Mouse (Mus musculus) hindbrain, embryonic 14.5 days (tissue): ENCODE data around the gene Gsta4. TPM values are rescaled to one million over a fixed set of nuclear protein-coding genes. Genes with fewer than 3 reads are reported as not detected.
A peak's percentile ranks its signal among the peaks of the same experiment; 100 is the strongest.

Experiments
- ATAC-seq: fragments of 200-750 bp; cut with Nextera tagmentation; 2 replicates; pipeline ENCODE4 v1.8.0; 2017; ENCODE audit warnings: moderate number of reproducible peaks, mild to moderate bottlenecking, moderate TSS enrichment, moderate library complexity; ENCODE audit not compliant: low FRiP score
- DNase-seq: peaks from one replicate; pipeline ENCODE4 v3.0.0-alpha.2; 2015; ENCODE audit warnings: low spot score
- H3K27ac ChIP-seq: fragments of 300-500 bp; sonication (generic); 2 replicates; pipeline ENCODE4 v1.5.1; 2014; ENCODE audit warnings: mild to moderate bottlenecking, moderate library complexity
- H3K27me3 ChIP-seq: fragments of 300-500 bp; sonication (generic); 2 replicates; pipeline ENCODE4 v1.6.1; 2014; ENCODE audit warnings: mild to moderate bottlenecking, low read length, mixed read lengths; ENCODE audit not compliant: control insufficient read depth, insufficient read depth
- H3K36me3 ChIP-seq: fragments of 300-500 bp; sonication (generic); replicated peaks from 2 replicates; pipeline ENCODE4 v1.6.1; 2014; ENCODE audit not compliant: control insufficient read depth, insufficient read depth
- H3K4me1 ChIP-seq: fragments of 300-500 bp; sonication (generic); replicated peaks from 2 replicates; pipeline ENCODE4 v1.6.1; 2014; ENCODE audit warnings: antibody characterized with exemption, low read length, mixed read lengths; ENCODE audit not compliant: control insufficient read depth, insufficient read depth
- H3K4me2 ChIP-seq: fragments of 300-500 bp; sonication (generic); replicated peaks from 2 replicates; pipeline ENCODE4 v1.6.1; 2014; ENCODE audit warnings: mild to moderate bottlenecking, moderate library complexity
- H3K4me3 ChIP-seq: fragments of 300-500 bp; sonication (generic); replicated peaks from 2 replicates; pipeline ENCODE4 v1.5.1; 2014; ENCODE audit warnings: mild to moderate bottlenecking, low read length
- H3K9ac ChIP-seq: fragments of 300-500 bp; sonication (generic); 2 replicates; pipeline ENCODE4 v1.6.1; 2014
- H3K9me3 ChIP-seq: fragments of 300-500 bp; sonication (generic); 2 replicates; pipeline ENCODE4 v1.6.1; 2016; ENCODE audit warnings: low read length; ENCODE audit not compliant: control insufficient read depth
- WGBS: fragments of 180-500 bp; shearing (Covaris S2); extraction: QIAGEN DNeasy Blood & Tissue Kit; methylation state at CpG from one replicate; pipeline ENCODE4 v1.1.7; 2014; 5-methylcytosine and 5-hydroxymethylcytosine counted together
- polyA plus RNA-seq: library from polyadenylated mRNA; unstranded; fragments of >200 nt; fragmentation: Nextera tagmentation; extraction: Ambion mirVana; gene quantifications from 2 replicates; pipeline ENCODE4 v1.2.1, GENCODE M21; 2014

The Gsta4 gene
- polyA plus RNA-seq, 1 experiment from 2014 or later: 31.3 TPM

DNA sequence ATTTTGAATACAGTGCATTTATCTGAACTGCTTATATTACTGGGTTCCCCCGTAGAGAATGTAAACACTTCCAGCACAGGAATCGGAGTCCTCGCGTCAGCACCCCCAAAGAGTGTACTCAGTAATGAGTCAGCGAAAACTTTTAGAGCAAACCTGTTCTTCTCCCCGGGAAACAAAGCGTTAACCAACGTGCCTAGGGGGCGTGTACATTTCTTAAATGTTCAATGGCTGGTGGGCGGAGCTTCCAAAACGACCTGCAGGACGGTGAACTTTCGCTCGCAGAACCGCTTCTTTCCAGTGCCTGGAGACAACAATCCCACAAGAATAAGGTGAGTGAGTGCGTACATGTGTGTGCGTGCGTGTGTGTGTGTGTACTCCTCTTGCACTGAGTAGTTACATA, 9.2 kb downstream of the Gsta4 start:
- peak overlapping the region; percentile 21; the same call in 1 of the 2 replicates for H3K9ac ChIP-seq
- peak overlapping the region; percentile 35 for H3K4me3 ChIP-seq
- DNase-seq (peak; percentile 74), ATAC-seq (peak; percentile 46; the same call in 1 of the 2 replicates)
- peak overlapping the region; percentile 60 for H3K4me2 ChIP-seq
- H3K27me3 ChIP-seq: no peaks in the 10 kb centered on the region
- H3K36me3 ChIP-seq: no peaks in the 10 kb centered on the region
- H3K9me3 ChIP-seq: no peaks in the 10 kb centered on the region
- WGBS: under 1% methylated on average over 18 of the region's 18 CpGs
- no peak overlapping the region for H3K27ac ChIP-seq
- H3K4me1 ChIP-seq: peaks cover 21% of the 10 kb centered on the region

DNA sequence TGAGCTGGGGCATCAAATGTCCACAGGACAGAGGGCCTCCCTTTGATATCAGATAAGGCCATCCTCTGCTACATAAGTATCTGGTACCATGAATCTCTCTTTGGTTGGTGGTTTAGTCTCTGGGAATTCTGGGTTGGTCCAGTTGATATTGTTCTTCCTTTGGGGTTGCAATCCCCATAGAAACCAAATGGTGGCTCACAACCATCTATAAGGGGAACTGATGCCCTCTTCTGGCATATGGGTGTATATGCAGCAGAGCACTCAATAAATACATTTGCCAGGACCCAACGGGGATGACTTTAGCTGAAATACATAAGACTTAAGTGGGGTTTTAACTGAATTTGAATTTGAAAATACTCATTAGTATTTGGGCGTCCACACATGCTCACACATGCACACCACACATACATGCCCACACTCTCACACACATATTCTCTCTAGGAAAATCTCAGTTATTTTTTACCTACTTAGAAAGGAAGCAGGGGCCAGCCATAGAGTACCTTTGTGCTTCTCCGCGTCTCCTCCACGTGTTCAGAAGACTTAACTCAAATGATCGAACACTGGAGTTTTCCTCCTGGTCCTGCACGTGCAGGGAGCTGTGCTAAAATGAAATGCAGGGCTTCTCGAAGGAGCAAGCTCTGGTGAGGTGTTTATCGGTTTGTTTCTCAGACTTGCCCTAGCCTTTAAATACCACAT, 11.5 kb downstream of the Gsta4 start:
- H3K4me3 ChIP-seq: no peak overlapping the region
- 54% methylated on average over 9 of the region's 9 CpGs for WGBS
- H3K36me3 ChIP-seq: no peaks in the 10 kb centered on the region
- H3K9me3 ChIP-seq: no peaks in the 10 kb centered on the region
- H3K4me2 ChIP-seq: no peak overlapping the region
- no peak overlapping the region for H3K9ac ChIP-seq
- 0 out of 2 replicates have a peak, but pooled peaks have one; percentile 21 for ATAC-seq
- no peaks in the 10 kb centered on the region for H3K27me3 ChIP-seq
- no peak overlapping the region for H3K27ac ChIP-seq
- DNase-seq: peak; percentile 63
- H3K4me1 ChIP-seq: peaks cover 21% of the 10 kb centered on the region

DNA sequence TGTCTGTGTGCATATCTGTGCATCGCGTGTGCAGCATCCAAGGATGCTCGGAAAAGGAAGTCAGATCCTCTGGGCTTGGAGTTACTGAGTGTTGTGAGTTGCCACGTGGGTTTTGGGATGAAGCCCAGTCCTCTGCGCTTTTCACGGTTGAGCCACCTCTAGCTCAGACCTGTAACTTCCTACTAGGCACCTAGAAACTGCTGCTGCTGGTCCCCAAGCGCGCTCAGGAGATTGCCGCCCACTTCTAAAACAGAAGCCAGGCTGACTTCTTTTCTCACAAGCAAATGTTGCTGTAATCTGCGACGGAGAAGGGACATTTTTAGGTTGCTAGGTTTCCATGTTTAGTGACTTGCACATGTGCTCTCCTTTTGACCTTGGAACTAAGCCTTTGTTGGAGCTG, 12.5 kb downstream of the Gsta4 start:
- ATAC-seq: no peak
- 78% methylated on average over 11 of the region's 11 CpGs for WGBS

DNA sequence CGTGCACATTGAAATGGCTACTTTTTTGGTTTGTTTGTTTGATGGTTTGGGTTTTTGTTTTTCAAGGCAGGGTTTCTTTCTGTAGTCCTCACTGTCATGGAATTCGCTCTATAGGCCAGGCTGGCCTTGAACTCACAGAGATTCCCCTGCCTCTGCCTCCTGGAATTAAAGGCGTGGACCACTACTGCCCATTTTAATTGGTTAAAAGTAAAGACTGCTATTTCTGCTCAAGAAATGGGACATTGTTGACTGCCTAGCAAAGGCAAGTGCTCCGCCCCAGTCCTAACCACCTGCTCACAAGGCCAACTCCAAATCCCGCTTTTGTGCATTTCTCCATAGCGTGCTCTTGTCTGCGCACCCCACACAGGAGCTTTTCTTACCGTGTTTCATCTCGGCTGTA, 15.2 kb downstream of the Gsta4 start:
- no peaks in the 10 kb centered on the region for H3K4me1 ChIP-seq
- no peaks in the 10 kb centered on the region for H3K27me3 ChIP-seq
- ATAC-seq (no peak), DNase-seq (no peak)
- H3K9ac ChIP-seq: no peak overlapping the region
- H3K4me3 ChIP-seq: no peak overlapping the region
- no peaks in the 10 kb centered on the region for H3K36me3 ChIP-seq
- no peaks in the 10 kb centered on the region for H3K9me3 ChIP-seq
- H3K27ac ChIP-seq: no peak overlapping the region
- WGBS: 95% methylated on average over 9 of the region's 9 CpGs
- H3K4me2 ChIP-seq: no peak overlapping the region

More for the DNA sequence above, 12.5 kb downstream of the Gsta4 start:
- H3K9ac ChIP-seq: no peak overlapping the region
- no peak for DNase-seq
- no peaks in the 10 kb centered on the region for H3K27me3 ChIP-seq
- H3K9me3 ChIP-seq: no peaks in the 10 kb centered on the region
- no peak overlapping the region for H3K4me3 ChIP-seq
- H3K4me1 ChIP-seq: peaks cover 21% of the 10 kb centered on the region
- no peak overlapping the region for H3K4me2 ChIP-seq
- H3K27ac ChIP-seq: no peak overlapping the region
- H3K36me3 ChIP-seq: no peaks in the 10 kb centered on the region

DNA sequence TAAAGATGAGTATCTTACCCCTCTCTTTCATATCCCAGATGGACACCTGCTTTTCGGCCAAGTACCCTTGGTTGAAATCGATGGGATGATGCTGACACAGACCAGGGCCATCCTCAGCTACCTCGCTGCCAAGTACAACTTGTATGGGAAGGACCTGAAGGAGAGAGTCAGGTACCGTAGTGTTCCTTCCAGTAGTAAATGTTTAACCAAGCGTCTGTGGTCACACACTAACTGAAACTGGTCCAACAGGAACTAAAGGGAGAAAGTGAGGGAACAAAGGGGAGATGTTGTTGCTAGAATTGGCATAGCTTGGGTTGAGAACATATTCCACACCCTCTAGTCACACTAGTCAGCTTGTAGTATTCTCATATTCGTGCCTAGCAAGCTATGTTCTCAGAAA, 21.6 kb downstream of the Gsta4 start:
- Histone ChIP-seq H3K27ac (no peak overlapping the region), H3K4me2 (no peak overlapping the region), H3K9ac (no peak overlapping the region), H3K4me1 (no peaks in the 10 kb centered on the region), H3K4me3 (no peak overlapping the region), H3K27me3 (no peaks in the 10 kb centered on the region), H3K36me3 (no peaks in the 10 kb centered on the region), H3K9me3 (no peaks in the 10 kb centered on the region)
- no peak for DNase-seq
- 89% methylated on average over 6 of the region's 6 CpGs for WGBS
- ATAC-seq: no peak

DNA sequence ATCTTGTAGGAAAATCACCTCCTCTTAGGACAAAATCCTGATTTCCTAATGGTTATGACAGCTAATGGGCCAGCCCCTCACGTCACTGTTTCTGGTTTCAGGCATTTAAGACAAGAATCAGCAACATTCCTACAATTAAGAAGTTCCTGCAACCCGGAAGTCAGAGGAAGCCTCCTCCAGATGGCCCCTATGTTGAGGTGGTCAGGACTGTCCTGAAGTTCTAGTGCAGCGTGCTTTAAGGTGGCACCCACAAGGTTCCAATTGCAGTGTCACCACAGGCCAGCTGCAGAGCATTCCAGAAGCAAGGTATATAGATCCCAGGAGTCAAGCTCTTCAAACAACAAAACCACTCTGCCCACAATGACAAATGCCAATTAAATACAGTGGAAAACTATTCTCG, 26.4 kb downstream of the Gsta4 start:
- no peaks in the 10 kb centered on the region for H3K36me3 ChIP-seq
- H3K9me3 ChIP-seq: no peaks in the 10 kb centered on the region
- H3K4me2 ChIP-seq: no peak overlapping the region
- no peak overlapping the region for H3K4me3 ChIP-seq
- 85% methylated on average over 4 of the region's 4 CpGs for WGBS
- no peaks in the 10 kb centered on the region for H3K4me1 ChIP-seq
- ATAC-seq (no peak), DNase-seq (no peak)
- no peaks in the 10 kb centered on the region for H3K27me3 ChIP-seq
- H3K9ac ChIP-seq: no peak overlapping the region
- H3K27ac ChIP-seq: no peak overlapping the region

DNA sequence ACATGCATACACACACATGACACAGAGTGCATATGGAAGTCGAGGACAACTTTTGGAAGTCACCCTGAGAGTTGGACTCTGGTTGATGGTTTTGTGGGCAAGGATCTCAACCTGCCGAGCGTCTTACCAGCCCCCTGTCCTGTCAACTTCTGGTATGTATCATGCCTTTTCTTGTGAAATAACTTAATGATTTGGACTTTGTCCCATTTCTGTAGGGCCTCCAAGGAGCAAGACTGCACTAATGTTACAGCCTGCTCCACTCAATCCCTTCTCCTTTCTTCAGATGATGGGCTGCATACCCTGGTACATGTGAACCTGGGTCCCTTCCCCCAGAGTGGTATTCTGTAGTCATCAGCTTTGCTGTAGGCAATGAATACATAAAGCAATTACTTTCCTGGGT, 27.5 kb downstream of the Gsta4 start:
- H3K27me3 ChIP-seq: no peaks in the 10 kb centered on the region
- H3K4me3 ChIP-seq: no peak overlapping the region
- no peak overlapping the region for H3K4me2 ChIP-seq
- no peaks in the 10 kb centered on the region for H3K9me3 ChIP-seq
- DNase-seq (no peak), ATAC-seq (no peak)
- no peak overlapping the region for H3K27ac ChIP-seq
- H3K36me3 ChIP-seq: no peaks in the 10 kb centered on the region
- 91% methylated on average over 3 of the region's 3 CpGs for WGBS
- no peaks in the 10 kb centered on the region for H3K4me1 ChIP-seq
- H3K9ac ChIP-seq: no peak overlapping the region

DNA sequence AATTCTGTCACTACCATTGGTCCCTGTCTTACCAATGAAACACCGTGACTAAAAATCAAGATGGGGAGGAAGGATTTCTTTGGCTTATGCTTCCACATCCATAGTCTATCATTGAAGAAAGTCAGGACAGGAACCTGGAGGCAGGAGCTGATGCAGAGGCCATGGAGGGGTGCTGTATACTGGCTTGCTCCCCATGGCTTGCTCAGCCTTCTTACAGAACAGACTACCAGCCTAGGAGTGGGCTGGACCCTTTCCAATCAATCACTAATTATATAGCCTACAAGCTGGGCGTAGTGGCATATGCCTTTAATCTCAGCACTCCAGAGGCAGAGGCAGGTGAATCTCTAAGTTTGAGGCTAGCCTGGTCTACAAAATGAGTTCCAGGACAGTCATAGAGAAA, 28.2 kb downstream of the Gsta4 start:
- Histone ChIP-seq H3K27me3 (no peaks in the 10 kb centered on the region), H3K4me3 (no peak overlapping the region), H3K9me3 (no peaks in the 10 kb centered on the region), H3K9ac (no peak overlapping the region), H3K36me3 (no peaks in the 10 kb centered on the region), H3K4me2 (no peak overlapping the region), H3K27ac (no peak overlapping the region), H3K4me1 (no peaks in the 10 kb centered on the region)
- DNase-seq (no peak), ATAC-seq (no peak)
- 96% methylated on average over 2 of the region's 2 CpGs for WGBS

DNA sequence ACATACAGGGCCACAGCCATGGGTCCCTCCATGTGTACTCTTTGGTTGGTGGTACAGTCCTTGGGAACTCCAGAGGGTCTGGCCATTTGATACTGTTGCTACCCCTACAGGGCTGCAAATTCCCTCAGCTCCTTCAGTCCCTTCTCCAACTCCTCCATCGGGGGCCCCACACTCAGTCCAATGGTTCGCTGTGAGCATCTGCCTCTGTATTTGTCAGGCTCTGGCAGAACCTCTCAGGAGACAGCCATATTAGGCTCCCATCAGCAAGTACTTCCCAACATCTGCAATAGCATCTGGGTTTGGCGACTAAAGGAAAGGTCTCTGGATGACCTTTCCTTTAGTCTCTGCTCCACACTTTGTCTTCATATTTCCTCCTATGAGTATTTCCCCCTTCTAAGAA, 28.9 kb downstream of the Gsta4 start:
- no peaks in the 10 kb centered on the region for H3K36me3 ChIP-seq
- H3K4me1 ChIP-seq: no peaks in the 10 kb centered on the region
- H3K27me3 ChIP-seq: no peaks in the 10 kb centered on the region
- H3K27ac ChIP-seq: no peak overlapping the region
- no peaks in the 10 kb centered on the region for H3K9me3 ChIP-seq
- WGBS: 95% methylated on average over 3 of the region's 3 CpGs
- no peak overlapping the region for H3K9ac ChIP-seq
- DNase-seq: no peak
- no peak overlapping the region for H3K4me2 ChIP-seq
- H3K4me3 ChIP-seq: no peak overlapping the region
- ATAC-seq: no peak
